Mouse (Mus musculus) small intestine, adult 10 weeks (tissue): ENCODE results near the gene Yipf2. TPM values are rescaled to one million over a fixed set of nuclear protein-coding genes. Genes with fewer than 3 reads are reported as not detected.

Source experiments
- polyA plus RNA-seq: library from polyadenylated mRNA; stranded (reverse); fragments of 350-450 nt; fragmentation: Illumina TruSeq; extraction: RNeasy Lipid Tissue Mini Kit (QIAGEN cat#74804); gene quantifications from one replicate; pipeline ENCODE4 v1.2.3, GENCODE M21; 2014; ENCODE audit warnings: low replicate concordance

Gene Yipf2
- polyA plus RNA-seq = 4.0 TPM

GRCm38 (mm10) chr9:21592703-21593121 is at the start of gene Yipf2, which contains the start of gene Timm29:
Gene Yipf2 (minus strand): TSS chr9:21592828.
Gene Timm29 (plus strand): TSS chr9:21592722.

GRCm38 (mm10) chr9:21615617-21616231 is 23.1 kb upstream of the Yipf2 start, which contains the start of gene Smarca4:
Gene Smarca4 (plus strand): TSS chr9:21616169.

GRCm38 (mm10) chr9:21546789-21547074 is 45.9 kb downstream of the Yipf2 start, which contains the start of gene Carm1:
Gene Carm1 (plus strand): TSS chr9:21546894.

Other genes with a start within 250 kb of the Yipf2 start
- gene Ilf3, start 225.0 kb downstream of the Yipf2 start, polyA plus RNA-seq = 9.5 TPM
- not detected for gene Qtrt1, start 181.0 kb downstream of the Yipf2 start, polyA plus RNA-seq
- gene Dnm2, start 167.9 kb downstream of the Yipf2 start, polyA plus RNA-seq = 22.1 TPM
- 0.59 TPM for gene Tmed1, start 82.6 kb downstream of the Yipf2 start, polyA plus RNA-seq
- gene AB124611, start 66.7 kb downstream of the Yipf2 start, polyA plus RNA-seq = 0.48 TPM
- 1.4 TPM for gene Carm1, start 45.9 kb downstream of the Yipf2 start, polyA plus RNA-seq
- gene Timm29, start 106 bp downstream of the Yipf2 start, polyA plus RNA-seq = 22.1 TPM
- 1.6 TPM for gene Smarca4, start 23.3 kb upstream of the Yipf2 start, polyA plus RNA-seq
- 8.7 TPM for gene Ldlr, start 130.7 kb upstream of the Yipf2 start, polyA plus RNA-seq
- gene Spc24, start 167.5 kb upstream of the Yipf2 start, polyA plus RNA-seq = 7.9 TPM
- gene Kank2, start 205.9 kb upstream of the Yipf2 start, polyA plus RNA-seq = 2.1 TPM
- gene Angptl8, start 242.7 kb upstream of the Yipf2 start, polyA plus RNA-seq = not detected